Mouse (Mus musculus) heart, postnatal 4 days (tissue): ENCODE measurements at regions not wholly inside any gene's neighbourhood (a gene's known extent, or its start where the extent isn't known, plus 50 kb on each side); places are given as distances from the start of the nearest gene placed in this dataset.

Experiments
- DNase-seq: peaks from one replicate; pipeline ENCODE4 v3.0.0; 2021

DNA sequence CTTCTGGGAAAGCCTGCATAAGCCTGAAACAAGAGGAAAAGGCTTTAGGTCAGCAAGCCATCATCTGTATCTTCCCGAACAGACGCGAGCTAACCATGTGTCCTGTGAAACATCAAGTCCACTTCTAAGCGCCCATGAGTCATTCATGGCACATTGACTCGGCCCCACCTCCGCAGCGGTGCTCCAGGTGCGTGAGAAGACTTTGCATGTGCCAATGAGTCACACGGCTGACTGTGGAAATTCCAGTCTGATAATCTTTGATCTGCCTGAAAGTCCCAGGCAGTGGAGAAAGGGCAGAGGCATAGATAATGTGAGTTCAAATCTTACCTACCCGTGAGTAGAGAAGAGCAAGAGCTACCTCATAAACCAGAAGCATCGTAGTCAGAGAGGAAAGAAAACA lies 137.8 kb downstream of the Pfkfb3 start:
- no peak for DNase-seq

DNA sequence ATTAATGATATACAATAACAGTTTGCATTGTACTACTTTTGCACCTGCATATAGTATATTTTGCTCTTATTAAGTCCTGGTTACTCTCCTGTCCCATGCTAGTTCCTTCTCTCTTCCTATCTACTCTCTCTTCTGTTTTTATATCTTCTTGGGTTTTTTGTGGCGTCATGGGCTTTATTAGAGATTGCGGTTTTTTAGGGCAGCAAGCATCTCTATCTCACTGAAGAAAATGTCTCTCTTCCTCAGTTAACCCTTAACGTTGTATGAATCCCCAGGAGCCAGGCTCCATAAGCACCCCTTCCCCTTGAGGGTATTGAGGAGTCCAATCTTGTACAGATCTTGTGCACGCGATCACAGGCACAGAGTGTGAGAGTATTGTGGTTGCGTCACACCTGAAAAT lies 141.4 kb downstream of the Pfkfb3 start:
- DNase-seq = no peak

DNA sequence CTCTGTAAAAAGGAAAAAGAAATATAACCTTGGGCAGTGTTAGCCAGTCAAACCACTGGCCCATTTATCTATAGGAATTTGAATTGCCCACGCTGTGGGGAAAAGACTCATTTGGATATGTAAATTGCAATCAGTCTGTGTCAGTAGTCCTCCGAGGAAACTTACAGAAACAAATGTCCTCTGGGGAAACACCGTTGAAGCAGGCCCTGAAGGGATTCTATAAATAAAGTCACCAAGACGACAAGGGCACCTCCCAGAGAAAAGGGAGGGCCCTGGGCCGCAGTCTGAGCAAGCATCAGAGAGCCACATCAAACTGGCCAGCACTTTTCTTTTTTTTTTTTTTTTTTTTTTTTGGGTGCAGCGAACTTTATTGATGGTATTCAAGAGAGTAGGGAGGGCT lies 145.4 kb downstream of the Pfkfb3 start:
- no peak for DNase-seq

DNA sequence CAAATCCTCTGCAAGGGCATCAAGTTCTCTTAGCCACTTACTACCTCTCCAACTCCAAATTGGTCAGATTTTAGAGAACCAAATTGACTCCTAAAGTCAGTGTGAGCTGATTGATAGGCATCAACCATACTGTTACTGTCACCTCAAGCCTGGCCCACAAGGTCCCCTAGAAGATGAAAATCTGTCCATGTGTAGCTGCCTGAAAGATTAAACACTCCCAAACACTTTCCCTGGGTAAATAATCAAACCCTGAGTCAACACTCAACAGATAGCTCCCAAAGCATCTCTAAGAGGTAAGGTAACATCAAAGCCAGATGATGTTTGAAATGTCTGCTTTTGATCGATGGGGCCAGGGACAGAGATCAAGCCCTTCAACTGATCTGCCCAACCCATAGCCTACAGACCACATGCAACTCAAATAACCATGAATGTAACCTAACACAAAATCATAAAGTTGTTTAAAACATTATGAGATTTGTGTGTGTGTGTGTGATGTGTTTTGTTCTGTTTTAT lies 147.7 kb downstream of the Pfkfb3 start:
- no peak for DNase-seq

DNA sequence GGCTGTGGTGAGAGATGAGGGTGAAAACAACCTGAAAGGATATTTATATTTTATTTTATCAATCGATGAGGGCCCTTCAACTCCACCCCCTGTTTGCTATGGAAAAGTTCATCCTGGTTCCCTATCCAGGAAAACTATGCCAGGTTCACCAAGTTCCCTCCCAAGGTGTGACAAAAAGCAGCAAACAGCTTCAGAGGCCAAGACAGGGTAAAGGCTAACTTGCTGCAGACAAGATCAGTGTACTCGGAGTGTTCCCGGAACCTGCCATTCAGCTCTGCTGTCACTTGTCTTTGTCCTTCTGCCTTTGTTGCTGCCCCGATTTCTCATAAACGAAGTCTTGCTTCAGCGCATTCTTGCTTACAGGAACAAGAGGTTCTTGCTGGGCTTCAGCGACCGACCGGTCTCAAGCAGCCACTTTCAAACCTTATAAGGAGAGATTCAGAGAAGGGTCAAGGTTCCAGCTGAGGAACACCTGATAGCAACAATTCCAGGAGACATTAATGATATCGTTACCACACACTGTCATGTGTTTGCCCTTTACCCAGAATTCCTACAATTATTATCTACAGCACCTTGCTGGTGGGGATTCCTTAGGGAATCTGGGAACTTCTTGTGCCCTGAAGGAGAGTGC lies 151.5 kb downstream of the Pfkfb3 start:
- no peak for DNase-seq

DNA sequence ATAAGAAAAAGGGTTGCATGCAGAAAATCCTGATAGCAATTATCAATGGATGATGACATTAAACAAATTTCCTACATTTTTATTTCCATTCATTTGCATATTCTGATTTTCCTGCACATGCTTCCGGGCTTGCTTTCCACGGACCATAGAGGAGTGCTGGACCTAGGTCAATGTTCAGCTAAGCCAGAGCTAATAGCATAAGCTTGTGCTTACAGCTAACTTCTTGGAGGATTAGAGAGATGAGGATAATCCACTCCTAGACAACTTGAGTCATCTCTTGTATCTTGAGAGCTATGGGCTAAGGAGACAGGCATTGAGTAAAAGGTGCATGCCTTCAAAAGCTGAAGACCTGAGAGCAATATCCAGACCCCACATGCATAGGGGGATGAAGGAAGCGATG lies 154.5 kb downstream of the Pfkfb3 start:
- no peak for DNase-seq

DNA sequence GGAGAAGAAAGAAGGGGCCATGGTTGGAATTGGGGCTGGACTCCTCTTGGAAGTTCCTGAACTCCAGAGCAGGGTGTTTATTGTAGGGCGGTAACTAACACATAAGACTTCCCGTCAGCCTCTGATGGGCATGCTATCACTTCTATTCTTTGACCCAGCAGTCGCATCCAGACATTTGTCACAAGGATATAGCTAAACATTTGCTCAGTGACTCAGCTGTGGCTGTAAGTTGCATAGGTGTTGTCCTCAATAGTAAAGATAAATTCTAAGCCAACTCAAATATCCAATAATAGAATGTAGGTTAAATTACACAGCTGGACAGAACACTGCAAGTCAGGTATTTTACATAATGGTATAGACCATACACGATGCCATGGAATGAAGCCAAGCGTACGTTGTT lies 154.9 kb downstream of the Pfkfb3 start:
- DNase-seq = no peak

DNA sequence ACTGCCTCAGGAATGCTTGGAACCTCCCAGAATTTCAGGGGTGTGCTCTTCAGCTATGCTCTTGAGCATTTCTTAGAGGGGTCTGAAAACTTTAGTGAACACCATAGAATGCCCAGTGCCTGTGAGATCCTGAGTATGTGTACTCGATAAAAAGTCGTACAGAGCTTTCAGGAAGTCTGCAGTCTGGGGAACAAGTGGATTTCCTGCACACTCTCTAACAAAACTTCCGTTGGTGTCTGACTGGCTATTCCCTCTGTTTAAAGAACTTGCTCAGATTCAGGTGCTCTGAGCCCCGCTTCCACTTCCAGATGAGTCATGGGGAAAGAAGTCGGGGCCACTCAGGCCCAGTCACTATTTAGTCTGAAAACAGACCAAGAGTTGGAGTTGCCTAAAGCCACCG lies 155.5 kb downstream of the Pfkfb3 start:
- no peak for DNase-seq

DNA sequence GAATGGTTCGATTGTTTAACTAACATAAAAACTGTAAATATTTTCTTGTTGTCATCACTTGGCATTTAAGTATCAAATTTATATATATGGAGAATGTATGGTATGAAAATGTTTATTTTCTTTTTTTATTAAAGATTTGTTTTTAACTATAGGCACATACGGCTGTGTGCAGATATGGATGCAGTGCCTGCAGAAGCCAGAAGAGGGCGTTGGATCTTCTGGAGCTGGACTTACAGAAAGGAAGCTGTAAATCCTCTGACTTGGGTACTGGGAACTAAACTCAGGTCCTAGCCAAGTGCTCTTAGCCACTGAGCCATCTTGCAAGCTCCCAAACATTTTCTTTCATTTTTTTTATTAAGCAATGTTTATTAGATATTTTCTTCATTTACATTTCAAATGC lies 157.0 kb downstream of the Pfkfb3 start:
- no peak for DNase-seq

DNA sequence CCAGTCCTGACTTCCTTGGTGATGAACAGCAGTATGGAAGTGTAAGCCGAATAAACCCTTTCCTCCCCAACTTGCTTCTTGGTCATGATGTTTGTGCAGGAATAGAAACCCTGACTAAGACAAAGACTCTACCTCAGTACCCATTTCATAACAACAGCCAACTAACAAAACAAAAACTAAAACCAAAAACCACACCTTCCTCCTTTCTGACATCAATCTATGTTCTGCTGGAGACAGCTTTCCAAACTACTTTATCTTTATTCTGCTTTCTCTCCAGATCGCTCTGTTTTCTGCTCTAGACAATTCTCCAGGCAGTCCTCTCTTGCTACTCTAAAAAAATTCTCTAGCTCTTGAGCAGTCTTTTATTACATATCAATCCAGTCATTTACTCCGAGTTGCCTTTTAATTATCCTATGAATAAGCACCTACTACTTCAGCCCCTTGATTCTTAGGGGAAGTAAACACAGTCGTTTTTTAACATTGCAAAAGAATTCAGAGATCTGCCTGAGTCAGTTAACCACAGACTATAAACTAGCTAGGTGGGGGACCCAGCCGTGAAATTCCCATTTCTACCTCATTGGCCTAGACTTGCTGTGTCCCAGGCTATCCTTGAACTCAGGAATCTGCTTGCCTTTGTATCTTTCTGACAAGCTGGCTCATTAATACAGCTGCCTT lies 159.1 kb downstream of the Pfkfb3 start:
- no peak for DNase-seq

DNA sequence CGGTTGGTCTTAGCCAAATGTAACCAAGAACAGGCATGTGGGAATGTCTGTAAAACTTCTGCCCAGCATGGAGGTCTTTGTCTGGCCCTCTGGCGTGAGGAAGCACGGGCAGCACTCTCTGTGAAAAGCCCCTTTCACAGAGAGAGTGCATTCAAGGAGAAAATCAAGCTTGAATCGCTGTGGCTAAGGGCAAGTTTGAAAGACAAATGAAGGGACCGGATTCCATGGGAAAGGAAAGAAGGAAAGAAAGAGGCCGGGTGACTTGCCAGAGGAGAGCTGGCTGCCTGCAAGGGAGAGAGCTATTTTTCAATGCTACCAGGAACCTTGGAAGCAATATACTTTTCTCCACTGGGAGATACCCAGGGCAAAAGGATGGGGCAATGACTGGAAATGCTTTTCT lies 162.2 kb downstream of the Pfkfb3 start:
- DNase-seq = no peak

DNA sequence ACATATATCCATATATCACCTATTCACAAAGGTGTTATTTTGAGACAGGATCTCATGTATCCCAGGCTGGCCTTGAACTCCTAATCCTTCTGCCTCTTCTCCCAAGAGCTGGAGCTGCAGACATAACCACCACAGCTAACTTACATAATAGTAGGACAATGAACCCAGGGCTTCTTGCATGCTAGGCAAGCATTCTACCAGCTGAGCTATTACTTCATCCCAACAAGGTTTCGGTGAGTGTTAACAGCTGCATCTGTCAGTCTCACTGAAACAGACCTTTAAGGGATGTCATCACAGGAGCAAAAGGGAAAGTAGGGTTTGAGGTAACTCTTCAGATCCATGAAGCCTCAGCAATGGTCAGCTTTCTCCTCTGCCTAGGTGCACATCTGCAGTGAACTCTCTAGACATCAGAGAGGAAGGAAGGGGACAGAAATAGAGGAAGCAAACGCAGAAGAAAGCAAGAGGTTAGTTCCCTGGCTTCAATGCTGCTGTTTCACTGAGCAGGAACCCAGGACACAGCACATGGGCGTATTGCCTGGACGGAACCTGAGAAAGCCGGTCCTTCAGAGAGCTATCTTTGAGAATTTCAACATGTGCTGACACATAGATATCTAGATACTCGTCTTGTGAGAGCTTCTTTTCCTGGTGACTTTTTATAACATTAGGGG lies 163.1 kb downstream of the Pfkfb3 start:
- no peak for DNase-seq

DNA sequence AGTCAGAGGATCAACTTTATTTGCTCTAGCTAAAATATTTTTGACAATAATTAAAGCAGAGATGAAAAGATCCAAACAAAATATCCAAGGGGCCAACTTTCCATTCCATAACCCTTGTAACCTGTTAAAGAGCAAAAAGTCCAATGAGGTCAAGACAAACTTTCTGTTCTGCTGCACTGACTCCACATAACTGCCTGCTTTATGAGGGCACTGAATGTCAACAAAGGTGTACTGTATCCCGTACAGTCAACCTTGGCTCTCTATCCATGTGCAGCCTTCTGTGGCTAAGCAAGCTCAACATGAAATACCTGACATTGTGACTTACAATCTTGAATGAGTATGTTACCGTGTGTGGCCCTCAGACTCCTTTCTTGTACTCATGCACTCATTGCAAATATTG lies 166.3 kb downstream of the Pfkfb3 start:
- no peak for DNase-seq

DNA sequence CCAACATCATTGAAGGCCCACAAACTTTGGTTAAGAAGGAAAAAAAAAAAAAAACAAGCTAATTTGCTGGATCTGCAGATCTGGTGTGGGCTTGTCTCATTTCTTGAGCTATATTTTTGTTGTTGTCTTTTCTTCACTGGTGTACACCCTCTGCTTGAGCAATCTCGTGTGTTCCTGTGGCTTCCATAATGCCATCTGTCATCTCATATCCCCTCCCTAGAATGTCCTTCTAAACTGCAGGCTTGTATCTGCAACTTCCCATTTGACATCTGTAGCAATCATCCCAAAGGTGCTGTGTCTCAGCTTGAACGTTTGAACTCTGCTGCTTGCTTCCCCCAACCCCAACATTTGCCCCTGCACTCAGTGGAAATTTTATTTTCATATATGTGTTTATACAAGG lies 170.1 kb downstream of the Pfkfb3 start:
- no peak for DNase-seq

DNA sequence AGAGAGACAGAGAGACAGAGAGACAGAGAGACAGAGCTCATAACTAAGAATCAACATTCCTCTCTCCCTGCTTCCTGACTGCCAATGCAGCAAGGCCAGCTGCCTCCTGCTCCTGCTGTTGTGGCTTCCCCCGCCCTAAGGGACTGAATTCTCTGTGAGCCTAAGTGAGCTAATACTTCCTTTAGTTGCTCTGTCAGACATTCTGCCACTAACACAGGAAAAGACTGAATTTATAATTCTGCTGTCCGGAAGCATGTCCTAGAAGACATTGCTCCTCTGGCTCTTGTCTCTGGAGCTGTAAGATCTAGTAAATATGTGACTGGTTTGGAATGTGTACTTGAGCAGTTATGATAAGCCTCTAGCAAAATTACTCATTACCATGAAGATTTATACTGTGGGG lies 176.7 kb downstream of the Pfkfb3 start:
- peak; percentile 31 for DNase-seq

DNA sequence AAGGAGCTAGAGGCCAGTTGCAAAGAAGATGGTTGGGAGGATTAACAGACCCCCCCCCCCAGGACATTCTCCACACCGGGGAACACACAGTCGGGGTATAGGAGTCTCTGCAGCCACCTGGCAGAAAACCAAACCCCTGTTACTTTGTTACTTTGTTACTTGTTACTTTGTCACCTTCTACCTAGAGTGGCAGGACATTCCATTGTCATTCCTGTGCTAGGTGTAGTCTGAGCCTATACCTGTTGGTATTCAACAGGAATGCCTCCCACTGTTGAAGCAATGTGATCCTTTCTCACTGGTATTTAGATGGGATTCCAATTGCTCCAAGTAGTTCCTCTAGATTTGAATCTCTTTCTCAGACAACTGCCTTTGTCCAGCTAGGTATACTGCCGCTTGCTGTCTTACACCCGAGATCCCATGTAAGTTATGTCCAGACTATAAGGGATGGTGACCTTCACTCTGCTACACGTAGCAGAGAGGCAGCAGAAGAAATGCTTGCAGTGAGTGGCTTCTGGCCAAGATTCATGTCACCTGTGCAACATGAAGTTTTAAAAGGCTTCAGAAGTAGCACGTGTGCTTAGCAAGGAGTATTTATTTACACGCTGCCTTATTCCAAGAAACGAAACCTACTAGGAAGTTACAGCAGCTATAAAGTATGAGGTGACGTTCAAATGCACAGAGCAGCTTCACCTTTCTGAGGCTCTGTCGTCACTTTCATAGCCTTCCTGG lies 178.0 kb downstream of the Pfkfb3 start:
- DNase-seq = no peak

DNA sequence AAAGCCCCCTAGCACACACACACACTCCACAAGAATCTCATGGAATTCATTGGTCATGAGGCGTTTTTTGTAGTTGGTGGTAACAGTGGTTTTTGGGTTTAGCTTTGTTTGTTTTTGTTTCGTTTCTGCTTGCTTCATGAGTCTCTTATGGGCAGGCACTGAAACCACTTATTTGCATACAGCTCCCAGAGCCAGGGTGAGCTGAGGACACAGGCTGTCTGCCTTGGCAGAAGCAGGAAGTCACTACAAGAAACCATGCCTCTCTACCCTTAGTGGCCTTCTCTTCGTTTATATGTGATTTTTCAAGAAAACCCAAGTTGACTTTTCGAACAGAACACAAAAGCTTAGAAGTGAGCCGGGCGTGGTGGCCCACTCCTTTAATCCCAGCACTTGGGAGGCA lies 178.8 kb downstream of the Pfkfb3 start:
- DNase-seq = peak; percentile 35

DNA sequence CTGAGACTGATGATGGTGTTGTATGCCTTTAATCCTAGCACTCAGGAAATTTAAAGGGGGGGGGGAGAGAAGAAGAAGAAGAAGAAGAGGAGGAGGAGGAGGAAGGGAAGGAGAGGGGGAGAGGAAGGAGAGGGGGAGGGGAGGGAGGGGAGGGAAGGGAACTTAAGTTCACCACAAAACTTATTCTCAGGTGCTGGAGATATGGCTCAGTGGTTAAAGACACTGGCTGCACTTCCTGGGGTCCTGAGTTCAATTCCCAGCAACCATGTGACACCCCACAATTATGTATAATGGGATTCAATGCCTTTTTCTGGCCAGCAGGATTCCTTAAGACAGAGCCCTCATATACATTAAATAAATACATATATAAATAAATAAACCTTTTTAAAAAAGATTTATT lies 183.6 kb downstream of the Pfkfb3 start:
- no peak for DNase-seq

DNA sequence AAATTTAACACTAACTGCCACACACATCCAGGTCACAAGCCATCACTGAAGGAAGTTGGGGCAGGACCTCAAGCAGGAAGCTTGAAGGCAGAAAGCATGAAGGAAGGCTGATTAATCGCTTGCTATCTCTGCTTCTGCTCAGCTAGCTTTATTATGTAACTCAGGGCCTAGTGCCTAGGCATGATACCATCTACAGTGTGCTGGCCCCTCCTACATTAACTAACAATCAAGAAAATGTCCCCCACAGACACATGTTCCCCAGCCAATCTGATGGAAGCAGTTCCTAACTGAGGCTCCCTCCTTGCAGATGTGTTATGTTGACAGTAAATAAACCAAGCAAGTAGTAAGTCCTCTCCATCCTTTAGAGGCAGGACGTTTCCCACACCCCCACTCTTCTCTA lies 186.6 kb downstream of the Pfkfb3 start:
- DNase-seq = no peak

DNA sequence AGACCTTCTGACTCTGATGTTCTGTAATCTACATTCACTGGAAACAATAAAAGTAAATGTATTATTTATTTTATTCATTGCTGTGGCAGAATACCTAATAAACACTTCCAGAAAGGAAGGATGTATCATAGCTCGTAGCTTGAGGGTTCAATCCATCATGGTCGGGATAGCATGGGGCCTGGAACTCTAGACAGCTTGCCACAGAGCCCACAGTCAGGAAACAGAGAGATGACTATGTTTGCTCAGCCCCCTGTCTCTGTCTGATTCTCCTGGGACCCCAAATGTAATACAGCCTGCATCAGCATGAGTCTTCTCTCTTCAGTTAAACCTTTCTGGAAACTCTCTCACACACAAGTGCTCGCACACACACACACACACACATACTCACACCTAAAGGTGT lies 188.1 kb downstream of the Pfkfb3 start:
- DNase-seq = no peak

DNA sequence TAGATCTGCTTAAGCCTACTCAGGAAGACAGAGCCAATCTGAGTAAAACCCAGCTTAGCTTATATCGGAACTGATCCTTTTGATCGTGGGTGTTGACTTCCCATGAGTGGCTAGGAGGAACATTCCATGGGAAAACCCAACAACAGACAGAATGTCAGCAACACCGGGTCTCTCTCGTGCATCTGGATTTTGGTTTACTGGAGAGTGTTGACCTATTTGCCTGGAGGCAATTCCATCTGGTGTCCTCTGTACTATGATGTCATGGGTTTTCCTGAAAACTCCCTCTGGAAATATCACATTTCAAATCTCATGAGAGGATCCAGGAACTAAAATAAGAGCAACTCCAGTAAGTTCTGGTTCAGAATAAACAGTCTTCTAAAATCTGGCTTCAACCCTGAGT lies 188.5 kb downstream of the Pfkfb3 start:
- DNase-seq = peak; percentile 11

DNA sequence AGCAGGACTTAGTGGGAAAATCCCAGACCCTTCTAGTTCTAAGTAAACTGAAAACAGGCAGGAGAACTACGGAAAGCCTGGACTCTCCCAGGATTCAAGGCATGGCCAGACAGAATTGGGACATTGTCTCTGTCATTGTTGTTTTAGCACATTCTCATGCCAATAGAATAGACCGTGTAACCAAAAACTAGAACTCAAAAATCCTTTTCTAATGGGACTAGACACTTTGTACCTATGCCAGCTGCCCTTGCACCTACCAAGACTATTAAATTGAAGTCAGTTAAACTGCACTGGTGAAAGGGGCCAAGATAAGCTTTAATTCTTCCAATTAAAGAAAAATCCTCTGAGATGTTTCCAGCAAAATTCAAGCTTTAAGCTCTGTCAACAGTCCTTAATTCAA lies 189.8 kb downstream of the Pfkfb3 start:
- DNase-seq = no peak

DNA sequence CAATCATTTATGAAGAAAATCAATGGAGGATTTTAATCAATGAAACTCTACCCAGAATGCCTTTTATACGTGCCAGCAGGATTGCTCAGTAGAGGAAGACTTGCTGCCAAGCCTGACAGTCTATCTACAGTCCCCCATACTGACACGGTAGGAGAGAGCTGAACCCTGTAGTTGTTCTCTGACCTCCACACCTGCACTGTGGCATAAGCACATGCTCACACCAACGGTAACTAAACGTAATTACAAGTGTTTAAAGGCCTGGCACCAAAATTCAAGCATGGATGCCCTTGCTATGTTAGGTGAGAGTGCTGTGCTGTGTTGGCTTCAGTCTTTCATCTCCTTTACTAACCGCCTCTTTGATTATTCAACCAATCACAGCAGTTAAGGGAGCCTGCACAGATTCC lies 190.8 kb downstream of the Pfkfb3 start:
- DNase-seq = no peak
